Mouse (Mus musculus): Measurements from ENCODE around the gene Prim2. TPM values are rescaled to one million over a fixed set of nuclear protein-coding genes. Genes with fewer than 3 reads are reported as not detected.

Prim2 gene
- 10 to 100 TPM; 19.3 to 43.6 (median 26.0) TPM for polyA plus RNA-seq (2017; shearing (Covaris generic))

GRCm38 (mm10) chr1:33669708-33670141, at the start of gene Prim2:
TSS of gene Prim2 (minus strand) at chr1:33669795.
- peak; percentile 89 for ATAC-seq

- ATAC-seq: no peak
These were observed 48.0 kb upstream of the Prim2 start for GRCm38 (mm10) chr1:33717636-33718035.

- ATAC-seq: no peak
These were observed 45.2 kb upstream of the Prim2 start for GRCm38 (mm10) chr1:33714796-33715195.

- ATAC-seq: no peak
These were observed 42.4 kb upstream of the Prim2 start for GRCm38 (mm10) chr1:33712026-33712425.

- no peak for ATAC-seq
These were observed 40.0 kb upstream of the Prim2 start for GRCm38 (mm10) chr1:33709615-33710014.

- ATAC-seq: no peak
These were observed 31.6 kb upstream of the Prim2 start for GRCm38 (mm10) chr1:33701244-33701643.

GRCm38 (mm10) chr1:33696016-33696415, 26.4 kb upstream of the Prim2 start:
- no peak for ATAC-seq

GRCm38 (mm10) chr1:33693893-33694292, 24.3 kb upstream of the Prim2 start:
- ATAC-seq: no peak

- no peak for ATAC-seq
These were observed 20.5 kb upstream of the Prim2 start for GRCm38 (mm10) chr1:33690087-33690448.

GRCm38 (mm10) chr1:33689446-33690086, 20.0 kb upstream of the Prim2 start:
- ATAC-seq: no peak

GRCm38 (mm10) chr1:33688810-33689209, 19.2 kb upstream of the Prim2 start:
- no peak for ATAC-seq

GRCm38 (mm10) chr1:33684459-33684858, 14.9 kb upstream of the Prim2 start:
- ATAC-seq: peak; percentile 85

GRCm38 (mm10) chr1:33680890-33681289, 11.3 kb upstream of the Prim2 start:
- no peak for ATAC-seq

GRCm38 (mm10) chr1:33680435-33680834, 10.8 kb upstream of the Prim2 start:
- ATAC-seq: no peak

GRCm38 (mm10) chr1:33673158-33673960, 3.8 kb upstream of the Prim2 start:
- ATAC-seq: no peak

- no peak for ATAC-seq
These were observed 2.9 kb upstream of the Prim2 start for GRCm38 (mm10) chr1:33672514-33672913.

GRCm38 (mm10) chr1:33672083-33672482, 2.5 kb upstream of the Prim2 start:
- no peak for ATAC-seq

- ATAC-seq: no peak
These were observed 1.8 kb upstream of the Prim2 start for GRCm38 (mm10) chr1:33671441-33671840.

- peak; percentile 76 for ATAC-seq
These were observed 595 bp upstream of the Prim2 start for GRCm38 (mm10) chr1:33670164-33670616.

- ATAC-seq: no peak
These were observed 5.9 kb downstream of the Prim2 start for GRCm38 (mm10) chr1:33663605-33664117.

- peak; percentile 78 for ATAC-seq
These were observed 6.4 kb downstream of the Prim2 start for GRCm38 (mm10) chr1:33663163-33663562.

- ATAC-seq: no peak
These were observed 11.3 kb downstream of the Prim2 start for GRCm38 (mm10) chr1:33658302-33658701.

- ATAC-seq: no peak
These were observed 11.9 kb downstream of the Prim2 start for GRCm38 (mm10) chr1:33657574-33658149.

All from inflammation-experienced regulatory T-cells, adult 6 months (primary cell).